Mouse (Mus musculus) bone marrow macrophage, adult 2 months (primary cell): ENCODE results near the gene Ssr2. TPM values are rescaled to one million over a fixed set of nuclear protein-coding genes. Genes with fewer than 3 reads are reported as not detected.
A peak's percentile ranks its signal among the peaks of the same experiment; 100 is the strongest.

Source experiments
- H3K27ac ChIP-seq: 2 replicates; pipeline ENCODE4 v1.5.1; 2012; ENCODE audit warnings: low read depth, low read length; ENCODE audit not compliant: insufficient read depth
- H3K4me1 ChIP-seq: 2 replicates; pipeline ENCODE4 v1.6.1; 2012; ENCODE audit warnings: low read length; ENCODE audit not compliant: control insufficient read depth, insufficient read depth
- H3K4me3 ChIP-seq: 2 replicates; pipeline ENCODE4 v1.5.1; 2012; ENCODE audit warnings: mild to moderate bottlenecking, low read length, moderate library complexity; ENCODE audit not compliant: insufficient read depth
- CTCF ChIP-seq: IDR thresholded peaks from 2 replicates; pipeline ENCODE4 v1.5.1; 2012; ENCODE audit warnings: low read depth, mild to moderate bottlenecking, low read length, moderate library complexity
- POLR2A ChIP-seq: IDR thresholded peaks from 2 replicates; pipeline ENCODE4 v1.6.1; 2012; ENCODE audit warnings: mild to moderate bottlenecking, low read depth, low read length, borderline replicate concordance
- polyA plus RNA-seq: library from polyadenylated mRNA; stranded (reverse); fragments of >200 nt; gene quantifications from 2 replicates; pipeline ENCODE4 v1.2.4, GENCODE M21; 2012; ENCODE audit not compliant: missing spikeins, insufficient read depth, insufficient read length

Ssr2 gene
- polyA plus RNA-seq, 1 experiment, result 83.2 TPM

DNA sequence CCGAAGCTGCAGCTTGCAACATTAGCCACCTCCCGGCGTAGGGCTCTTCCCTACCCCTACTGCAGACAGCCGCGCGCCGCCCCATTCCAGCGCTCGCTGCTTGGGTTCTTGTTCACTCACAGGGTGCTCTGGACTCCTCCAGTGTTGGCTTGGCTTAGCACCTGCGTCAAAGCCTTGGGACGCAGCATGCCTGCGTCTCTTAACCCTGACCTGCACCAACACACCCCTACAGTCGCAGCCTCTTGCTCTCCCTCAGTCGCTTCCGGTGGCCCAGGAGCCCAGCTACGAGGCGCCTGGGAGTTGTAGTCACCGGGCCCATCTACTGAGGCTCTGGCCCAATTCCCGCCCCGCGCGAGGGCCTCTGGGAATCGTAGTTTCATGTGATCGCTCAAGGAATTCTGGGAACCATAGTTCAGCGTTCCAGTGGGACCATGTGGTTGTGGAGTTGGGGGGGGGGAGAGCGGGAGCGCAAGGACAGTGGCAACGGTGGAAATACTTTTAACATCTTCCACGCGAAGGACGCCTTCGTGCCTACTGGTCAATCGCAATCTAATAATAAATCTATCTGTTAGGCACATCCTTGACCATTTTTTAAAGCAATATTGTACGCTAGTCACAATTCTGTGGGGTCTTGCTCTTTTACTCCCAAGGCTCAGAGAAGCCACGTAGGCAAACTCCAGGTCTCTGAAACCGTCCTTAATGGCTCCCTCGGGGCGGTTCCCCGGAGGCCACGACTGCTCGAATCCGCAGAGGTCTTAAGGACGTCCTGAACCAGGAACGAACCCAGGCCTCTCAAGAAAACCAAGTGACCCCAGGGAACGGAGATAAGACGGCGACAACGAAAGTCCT lies 22.8 kb upstream of the Ssr2 start, which contains the start of gene Lamtor2:
Gene Lamtor2 (minus strand): TSS at position 399 of the 849 bp plus-strand sequence.
- H3K27ac ChIP-seq, result peak within 1 kb of the TSS; percentile 91
- peak within 1 kb of the TSS; percentile 96 for H3K4me3 ChIP-seq
- TF ChIP-seq POLR2A (no peak), CTCF (no peak; the same call in 1 of the 2 replicates)
- H3K4me1 ChIP-seq, result peaks cover 14% of the 10 kb centered on the region

DNA sequence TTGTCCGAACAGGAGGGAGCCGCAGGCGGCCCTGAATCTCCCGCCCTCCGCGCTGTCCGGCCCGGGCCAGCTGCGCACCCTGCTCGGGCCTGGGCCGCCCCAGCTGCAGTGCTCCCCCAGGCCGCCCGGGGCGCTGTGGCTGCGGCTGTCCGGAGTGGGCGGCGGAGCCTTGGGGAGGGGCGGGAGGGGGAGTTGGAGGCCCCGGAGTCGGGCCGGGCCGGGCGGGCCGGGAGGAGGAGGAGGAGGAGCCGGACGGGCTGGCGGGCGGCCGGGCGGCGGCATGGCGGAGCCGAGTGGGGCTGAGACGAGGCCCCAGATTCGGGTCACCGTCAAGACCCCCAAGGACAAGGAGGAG lies 22.2 kb upstream of the Ssr2 start, which contains the start of gene Ubqln4:
Gene Ubqln4 (plus strand): TSS at position 234 of the 355 bp plus-strand sequence.
- H3K4me3 ChIP-seq, result peak within 1 kb of the TSS; percentile 96
- peak within 1 kb of the TSS; percentile 91 for H3K27ac ChIP-seq
- peaks cover 14% of the 10 kb centered on the region for H3K4me1 ChIP-seq
- TF ChIP-seq CTCF (no peak), POLR2A (no peak; the same call in 1 of the 2 replicates)

DNA sequence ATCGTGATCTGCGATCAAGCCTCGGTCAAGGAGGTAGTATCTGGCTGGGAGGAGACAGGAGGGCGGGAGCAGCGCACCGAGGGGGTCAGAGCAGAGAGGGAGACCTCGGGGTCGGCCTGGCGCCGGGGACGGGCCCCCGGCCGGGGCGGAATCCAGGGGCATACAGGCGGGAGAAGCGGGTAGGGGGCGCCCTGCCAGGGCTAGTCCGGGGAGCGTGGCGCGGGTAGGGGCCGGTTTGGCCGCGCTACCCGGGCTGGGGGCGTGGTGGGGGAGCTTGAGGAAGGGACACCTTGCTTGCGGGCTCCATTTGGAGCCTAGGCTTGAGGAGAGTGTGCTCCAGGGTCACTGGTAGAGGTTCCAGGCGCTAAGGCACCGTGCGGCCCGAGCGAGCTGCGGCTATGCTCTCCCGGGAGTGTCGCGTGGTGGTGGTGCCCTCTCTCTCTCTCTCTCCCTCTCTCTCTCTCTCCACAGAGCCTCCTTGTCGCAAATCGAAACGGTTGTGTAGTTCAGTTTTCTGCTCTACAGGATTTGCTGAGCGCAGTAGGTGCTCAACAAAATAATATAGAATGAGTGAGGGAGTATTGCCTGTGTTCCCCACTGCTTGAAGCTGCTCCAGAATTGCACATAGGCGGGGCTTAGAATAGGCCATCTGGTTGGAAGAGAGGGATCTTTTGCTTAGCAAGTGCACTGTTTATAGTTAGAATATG lies 21.6 kb upstream of the Ssr2 start:
- TF ChIP-seq POLR2A, result no peak
- H3K4me1 ChIP-seq, result peaks cover 14% of the 10 kb centered on the region
- H3K4me3 ChIP-seq, result peak overlapping the region; percentile 96
- peak overlapping the region; percentile 45 for H3K27ac ChIP-seq

DNA sequence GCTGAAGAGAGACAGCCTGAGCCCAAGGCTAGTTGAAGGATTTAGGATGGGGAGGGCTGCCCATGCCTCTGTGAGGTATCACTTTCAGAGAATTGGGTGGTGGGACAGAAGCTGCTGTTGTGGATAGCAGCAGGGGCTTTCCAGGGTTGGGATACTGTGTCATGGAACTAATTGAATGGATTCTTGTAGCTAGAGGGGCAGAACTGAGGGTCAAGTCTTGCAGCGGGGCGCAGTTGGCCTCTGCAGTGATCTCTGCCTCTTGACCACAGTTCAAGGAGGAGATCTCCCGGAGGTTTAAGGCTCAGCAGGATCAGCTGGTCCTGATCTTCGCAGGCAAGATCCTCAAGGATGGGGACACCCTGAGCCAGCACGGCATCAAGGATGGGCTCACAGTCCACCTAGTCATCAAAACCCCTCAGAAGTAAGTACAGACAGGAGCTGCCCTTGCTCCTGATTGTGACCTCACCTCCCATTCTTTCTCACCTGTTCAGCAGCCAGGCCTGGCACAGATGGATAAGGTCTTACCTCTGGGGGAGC lies 20.5 kb upstream of the Ssr2 start:
- TF ChIP-seq CTCF, result no peak
- no peak for TF ChIP-seq POLR2A
- H3K4me1 ChIP-seq, result peaks cover 14% of the 10 kb centered on the region
- no peak overlapping the region for H3K4me3 ChIP-seq
- H3K27ac ChIP-seq, result no peak overlapping the region

DNA sequence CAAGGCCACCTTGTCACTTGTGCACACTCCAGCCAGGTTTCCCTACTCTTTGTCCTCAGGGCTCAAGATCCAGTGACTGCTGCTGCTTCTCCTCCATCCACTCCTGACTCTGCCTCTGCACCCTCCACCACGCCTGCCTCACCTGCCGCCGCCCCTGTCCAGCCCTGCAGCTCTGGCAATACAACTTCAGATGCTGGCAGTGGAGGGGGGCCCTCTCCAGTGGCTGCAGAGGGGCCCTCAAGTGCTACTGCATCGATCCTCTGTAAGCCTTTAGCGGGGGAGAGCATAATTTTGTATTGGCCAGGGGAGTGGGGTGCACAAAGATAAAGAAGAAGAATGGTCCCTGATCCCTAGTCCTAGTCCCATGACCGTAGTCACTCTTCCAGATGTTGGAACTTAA lies 19.9 kb upstream of the Ssr2 start:
- no peak overlapping the region for H3K4me3 ChIP-seq
- no peak overlapping the region for H3K27ac ChIP-seq
- peaks cover 11% of the 10 kb centered on the region for H3K4me1 ChIP-seq
- no peak for TF ChIP-seq POLR2A
- TF ChIP-seq CTCF, result no peak

DNA sequence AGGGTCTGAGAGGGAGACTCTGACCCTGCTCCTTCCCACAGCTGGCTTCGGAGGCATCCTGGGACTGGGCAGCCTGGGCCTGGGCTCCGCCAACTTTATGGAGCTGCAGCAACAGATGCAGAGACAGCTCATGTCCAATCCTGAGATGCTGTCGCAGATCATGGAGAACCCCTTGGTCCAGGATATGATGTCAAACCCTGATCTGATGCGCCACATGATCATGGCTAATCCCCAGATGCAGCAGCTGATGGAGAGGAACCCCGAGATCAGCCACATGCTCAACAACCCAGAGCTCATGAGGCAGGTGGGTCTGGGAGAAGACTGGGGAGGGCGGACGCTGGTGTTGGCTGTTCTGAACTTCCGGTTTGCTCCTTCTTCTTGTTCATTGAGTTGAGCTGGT lies 19.1 kb upstream of the Ssr2 start:
- H3K27ac ChIP-seq, result no peak overlapping the region
- peaks cover 4% of the 10 kb centered on the region; the same call in 1 of the 2 replicates for H3K4me1 ChIP-seq
- TF ChIP-seq CTCF, result no peak
- no peak for TF ChIP-seq POLR2A
- H3K4me3 ChIP-seq, result no peak overlapping the region

DNA sequence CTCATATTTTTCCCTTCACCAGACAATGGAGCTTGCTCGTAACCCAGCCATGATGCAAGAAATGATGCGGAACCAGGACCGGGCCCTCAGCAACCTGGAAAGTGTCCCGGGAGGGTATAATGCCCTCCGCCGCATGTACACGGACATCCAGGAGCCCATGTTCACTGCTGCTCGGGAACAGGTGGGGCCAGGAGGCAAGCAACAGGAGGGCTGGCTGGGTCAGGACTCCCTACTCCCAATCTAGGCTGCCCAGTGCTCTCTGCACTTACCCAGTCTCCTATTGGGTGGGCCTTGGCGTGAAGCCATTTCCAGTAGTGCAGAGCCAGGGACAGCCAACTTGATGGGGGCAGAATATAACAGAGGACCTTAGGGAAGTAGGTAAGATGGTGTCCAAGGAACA lies 16.1 kb upstream of the Ssr2 start:
- no peak for TF ChIP-seq CTCF
- TF ChIP-seq POLR2A, result no peak
- H3K4me3 ChIP-seq, result no peak overlapping the region

DNA sequence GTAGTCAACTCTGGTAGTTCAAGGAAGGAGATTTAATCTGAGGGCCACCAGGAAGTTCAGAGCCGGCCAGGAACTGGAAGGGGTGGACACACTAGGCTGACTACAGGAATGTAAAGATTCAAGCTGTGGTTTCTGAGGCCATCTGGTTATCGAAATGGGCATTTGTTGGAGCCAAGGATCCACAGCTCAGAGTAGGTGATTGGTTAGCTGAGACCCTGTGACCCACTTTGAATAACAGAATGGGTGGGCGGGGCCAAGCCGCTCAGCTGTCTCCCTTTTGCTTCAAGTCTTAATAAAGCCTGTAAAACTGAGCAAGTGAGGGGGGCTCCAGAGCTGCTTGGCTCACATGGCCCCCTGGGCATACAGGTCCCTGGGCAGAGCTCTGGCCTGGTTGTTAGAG lies 13.7 kb upstream of the Ssr2 start:
- TF ChIP-seq CTCF (no peak), POLR2A (no peak)
- Histone ChIP-seq H3K27ac (no peak overlapping the region), H3K4me3 (no peak overlapping the region), H3K4me1 (no peaks in the 10 kb centered on the region)

More for the DNA sequence above, 16.1 kb upstream of the Ssr2 start:
- Histone ChIP-seq H3K4me1 (0 out of 2 replicates have a peak, but pooled peaks cover 4% of the 10 kb centered on the region), H3K27ac (no peak overlapping the region)

DNA sequence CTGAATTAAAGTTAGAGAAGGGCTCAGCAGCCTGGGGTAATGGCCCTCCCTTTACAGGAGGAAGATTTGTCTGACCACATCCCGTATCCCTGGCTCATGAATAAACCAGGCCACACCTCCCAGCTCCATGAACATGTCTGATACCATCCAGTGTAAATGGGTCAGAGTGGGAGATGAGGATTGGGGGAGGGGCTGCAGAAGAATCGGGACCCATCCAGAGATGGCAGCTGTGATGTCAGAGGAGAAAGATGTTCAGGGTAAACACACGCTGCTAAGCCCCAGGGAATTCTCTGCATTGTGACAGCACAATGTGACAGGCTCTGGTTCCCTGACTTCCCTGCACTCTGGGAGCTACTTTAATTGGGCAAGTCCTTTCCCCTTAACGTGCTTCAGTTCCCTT lies 12.2 kb upstream of the Ssr2 start:
- Histone ChIP-seq H3K4me1 (peaks cover 4% of the 10 kb centered on the region), H3K4me3 (no peak overlapping the region), H3K27ac (no peak overlapping the region)
- no peak for TF ChIP-seq POLR2A
- TF ChIP-seq CTCF, result no peak
